Mouse (Mus musculus) lung, postnatal 0 days (tissue): Measurements from ENCODE around the gene Fgf3.
"Not testable (repeated sequence)": the region's sequence is repeated elsewhere in the genome, so short reads cannot be mapped to it uniquely, and the experiment has no call there.

Source experiments
- CTCF ChIP-seq: IDR thresholded peaks from 2 replicates; pipeline ENCODE4 v1.5.1; 2016; ENCODE audit warnings: antibody characterized with exemption, mild to moderate bottlenecking
- EP300 ChIP-seq: IDR thresholded peaks from 2 replicates; pipeline ENCODE4 v1.6.1; 2016; ENCODE audit warnings: antibody characterized with exemption, mild to moderate bottlenecking, control low read depth

GRCm38 (mm10) chr7:144890661-144891060 is 52.8 kb downstream of the Fgf3 start:
- TF ChIP-seq CTCF = peak; percentile 11; the same call in 1 of the 2 replicates
- TF ChIP-seq EP300 = not testable (repeated sequence)
